Mouse (Mus musculus) fibroblast of lung, adult 2 months (primary cell): ENCODE measurements around the gene Rpl26.
A peak's percentile ranks its signal among the peaks of the same experiment; 100 is the strongest.

ENCODE experiments used
- DNase-seq: peaks from one replicate; pipeline ENCODE4 v3.0.0-alpha.2; 2011; ENCODE audit warnings: low read depth

Rpl26 gene

DNA sequence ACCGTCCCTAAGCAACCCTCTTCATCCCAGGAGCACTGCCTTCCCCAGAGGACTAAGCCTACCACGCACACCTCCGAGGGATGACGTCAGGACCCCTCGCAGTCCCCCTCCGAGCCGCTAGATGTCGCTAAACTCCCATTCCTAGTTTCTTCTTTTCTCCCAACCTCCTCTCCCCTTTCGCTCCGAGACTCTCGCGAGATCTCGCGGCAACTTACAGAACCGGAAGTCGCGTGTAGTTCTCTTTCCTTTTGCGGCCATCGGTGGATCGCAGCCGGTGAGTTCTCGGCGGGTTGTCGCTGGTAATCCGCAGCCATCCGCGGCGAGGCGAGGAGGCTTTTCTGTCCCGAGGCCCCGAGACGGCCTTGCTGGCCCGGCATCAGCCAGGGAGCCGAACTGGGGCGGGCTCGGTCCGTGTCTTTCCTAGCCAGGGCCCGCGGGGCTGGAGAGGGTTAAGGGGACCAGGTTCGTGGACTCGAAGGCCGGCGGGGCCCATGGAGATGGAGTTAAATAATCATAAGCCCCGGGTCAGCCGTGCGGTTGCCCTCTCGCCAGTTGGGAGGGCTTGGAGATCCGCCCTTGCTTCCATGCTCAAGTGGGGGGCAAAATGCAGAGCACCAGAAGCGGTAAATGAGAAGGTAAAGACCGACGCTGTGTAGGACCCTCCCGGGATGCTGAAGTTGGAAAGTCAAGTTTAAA lies at the start of gene Rpl26:
Gene Rpl26 (plus strand): TSS at position 233 of the 696 bp plus-strand sequence.
- peak; percentile 95 for DNase-seq

DNA sequence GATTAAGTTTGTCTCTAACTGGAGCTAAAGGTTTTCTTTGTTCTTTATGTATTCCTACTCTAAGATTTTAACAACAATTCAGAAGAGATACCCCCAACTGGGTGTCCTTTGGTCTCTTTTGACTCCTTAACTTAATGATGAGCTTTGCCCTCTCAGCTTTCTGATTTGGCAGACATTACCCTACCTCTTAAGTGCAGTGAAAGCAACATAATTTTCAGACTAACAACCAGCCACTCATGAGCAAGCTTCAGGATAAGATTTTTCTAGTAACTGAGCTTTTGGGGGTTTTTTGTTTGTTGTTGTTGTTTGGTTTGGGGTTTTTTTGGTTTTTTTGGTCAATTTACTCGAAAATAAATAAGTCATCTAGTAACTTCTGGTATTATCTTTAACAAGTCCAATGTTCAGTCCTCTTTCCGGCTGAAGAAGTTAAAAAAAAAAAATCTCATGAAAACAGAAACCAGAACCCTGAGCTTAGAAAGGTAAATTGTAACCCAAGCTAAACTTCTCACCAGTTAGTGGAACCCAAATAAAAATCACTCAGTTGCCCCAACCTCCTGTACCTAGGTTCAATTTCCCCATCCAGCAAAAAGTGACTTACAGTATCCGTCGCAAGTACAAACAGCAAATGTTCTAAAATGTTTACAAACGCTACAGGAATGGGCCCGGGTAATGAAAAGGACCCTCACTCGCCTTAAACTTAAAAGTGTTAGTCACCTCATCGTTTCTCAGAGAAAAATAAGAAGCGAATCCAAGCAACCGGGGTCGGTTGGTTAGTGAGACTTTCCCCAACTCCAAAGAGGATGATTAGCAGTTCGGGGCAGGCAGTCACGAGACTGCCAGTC lies 49.5 kb upstream of the Rpl26 start:
- DNase-seq: no peak

DNA sequence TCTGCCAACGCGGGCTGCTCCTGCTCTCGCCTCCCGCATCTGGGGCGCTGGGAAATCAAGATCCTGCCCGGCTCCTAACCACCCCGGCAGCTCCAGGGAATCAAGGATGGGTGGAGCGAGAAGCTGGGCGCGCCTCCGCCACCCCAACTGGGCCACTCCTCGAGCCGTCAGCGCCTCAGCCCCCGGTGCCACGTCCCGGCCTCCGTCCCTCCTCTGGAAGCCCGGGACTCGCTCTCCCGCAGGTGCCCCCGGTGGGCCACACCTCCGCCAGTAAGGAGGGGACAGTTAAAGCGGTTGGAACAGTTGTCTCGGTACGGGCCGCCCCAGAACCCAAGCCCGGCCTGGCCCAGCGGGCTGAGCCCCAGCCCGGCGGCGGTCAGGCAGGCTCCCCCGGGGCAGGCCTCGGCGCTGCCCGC lies 48.9 kb upstream of the Rpl26 start:
- no peak for DNase-seq

DNA sequence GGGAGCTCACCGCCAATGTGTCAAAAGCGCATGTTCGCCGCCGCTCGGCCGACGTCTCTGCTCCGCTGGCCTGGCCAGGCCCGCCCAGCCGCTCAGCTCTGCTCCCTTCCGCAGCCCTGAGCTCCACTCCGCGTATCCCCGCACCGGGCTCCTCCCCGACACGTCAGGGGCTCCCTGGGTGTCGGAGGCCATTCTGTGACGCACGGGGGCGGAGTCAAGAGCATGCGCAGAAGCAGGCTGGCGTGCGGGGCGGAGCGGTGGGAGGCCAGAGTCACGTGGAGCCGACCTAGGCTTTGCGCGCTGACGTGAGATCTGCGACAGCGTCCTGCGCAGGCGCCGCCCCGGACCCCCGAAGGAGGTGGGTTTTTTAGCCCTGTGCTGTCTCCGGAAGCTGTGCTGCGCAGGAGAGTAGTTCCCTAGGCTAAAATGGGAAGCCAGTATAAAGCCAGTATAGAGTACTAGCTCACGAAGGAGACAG lies 48.4 kb upstream of the Rpl26 start:
- peak; percentile 98 for DNase-seq

DNA sequence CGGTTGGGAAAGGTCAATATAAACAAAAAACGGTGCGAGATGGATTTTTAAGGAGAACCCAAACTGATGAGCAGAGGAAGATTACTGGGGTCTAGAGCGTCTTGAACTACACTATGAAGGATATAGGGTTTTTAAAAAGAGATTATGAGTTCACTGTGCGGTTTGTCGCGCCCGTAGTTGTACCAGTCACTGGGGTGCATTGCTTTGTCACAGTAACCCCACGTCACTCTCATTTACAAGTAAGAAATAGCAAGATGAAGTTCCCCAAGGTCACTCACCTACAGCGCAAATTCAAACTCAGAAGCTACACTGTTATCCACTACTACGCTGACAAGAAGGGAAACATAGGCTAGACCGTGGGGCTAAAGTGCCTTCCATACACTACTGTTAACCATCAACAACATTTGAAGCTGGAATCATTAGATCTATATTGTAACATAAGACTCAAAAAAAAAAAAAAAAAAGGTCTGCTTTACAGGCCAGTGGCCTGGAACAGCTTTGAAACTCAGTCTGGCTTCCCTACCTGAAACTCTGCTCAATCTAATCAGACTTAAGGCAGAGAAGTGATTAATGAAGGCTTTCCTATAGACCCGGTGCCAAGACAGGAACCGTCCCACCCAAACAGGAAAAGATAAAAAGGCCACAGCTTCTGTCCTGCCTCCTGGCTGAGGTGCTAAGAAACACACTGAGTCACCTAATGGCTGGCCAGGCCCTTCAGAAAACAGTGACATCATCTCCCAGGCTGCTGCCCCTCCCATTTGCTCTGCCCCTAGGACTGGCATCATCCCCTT lies 47.6 kb upstream of the Rpl26 start:
- peak; percentile 66 for DNase-seq

DNA sequence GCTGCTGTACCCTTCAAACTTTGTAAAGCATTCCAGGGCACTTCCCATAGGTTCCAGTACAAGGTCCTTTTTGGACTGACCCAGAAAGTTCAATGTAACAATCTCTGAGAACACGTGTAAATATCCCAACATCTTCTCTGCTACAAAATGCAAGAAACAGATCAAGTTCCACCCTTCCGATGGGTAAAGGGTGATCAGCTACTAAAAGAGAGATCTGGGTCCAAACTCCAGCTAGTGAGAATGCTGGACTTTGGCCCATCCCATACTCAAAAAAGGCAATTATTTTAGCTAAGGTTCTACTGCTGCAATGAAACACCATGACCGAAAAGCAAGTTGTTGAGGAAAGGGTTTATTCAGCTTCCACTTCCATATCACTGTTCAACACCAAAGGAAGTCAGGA lies 46.8 kb upstream of the Rpl26 start:
- DNase-seq: no peak

DNA sequence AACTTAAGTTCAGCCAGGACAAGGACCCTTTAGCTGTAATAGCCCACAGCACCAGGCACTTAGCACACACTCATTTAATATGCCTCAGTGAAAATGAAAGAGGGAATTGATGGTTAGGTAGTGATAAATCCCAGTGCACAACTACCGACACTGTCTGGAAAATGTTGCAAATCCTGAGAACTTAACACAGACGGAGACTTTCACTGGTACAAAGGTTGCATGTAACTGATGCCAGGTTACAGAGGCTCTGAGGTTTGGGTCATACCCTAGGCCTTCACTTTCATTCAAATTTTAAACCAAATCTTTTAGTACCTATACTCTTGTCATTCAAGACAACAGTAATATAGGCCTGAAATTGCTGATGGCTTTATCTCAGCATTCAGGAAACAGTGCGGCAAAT lies 44.1 kb upstream of the Rpl26 start:
- no peak for DNase-seq

DNA sequence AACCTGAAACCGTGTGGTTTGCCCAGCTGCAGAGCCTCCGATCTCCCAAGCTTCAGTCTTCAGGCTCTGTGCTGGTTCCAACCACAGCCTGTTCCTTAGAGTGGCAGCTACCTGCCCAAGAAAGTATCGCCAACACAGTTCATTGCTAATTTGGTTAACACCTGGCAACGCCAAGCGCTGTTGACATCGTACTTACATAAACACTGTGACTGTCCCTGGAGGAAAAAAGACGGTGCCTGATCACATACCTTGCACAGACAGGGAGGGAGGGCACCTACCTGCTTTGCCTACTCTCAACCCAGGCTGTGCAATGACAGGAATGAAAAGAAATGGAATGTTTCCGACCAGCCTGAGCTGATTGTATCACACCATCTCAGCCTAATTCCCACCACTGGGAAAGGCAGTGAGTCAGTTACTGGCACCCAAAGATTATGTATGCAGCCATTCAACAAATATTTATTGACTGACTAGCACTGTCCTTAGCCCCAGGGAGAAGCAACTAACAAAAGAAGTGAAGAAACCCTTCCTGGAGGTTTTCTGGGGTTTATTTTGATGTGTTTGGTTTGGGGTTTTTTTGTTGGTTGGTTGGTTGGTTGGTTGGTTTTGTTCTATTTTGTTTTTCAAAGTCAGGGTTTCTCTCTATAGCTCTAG lies 41.3 kb upstream of the Rpl26 start:
- no peak for DNase-seq

DNA sequence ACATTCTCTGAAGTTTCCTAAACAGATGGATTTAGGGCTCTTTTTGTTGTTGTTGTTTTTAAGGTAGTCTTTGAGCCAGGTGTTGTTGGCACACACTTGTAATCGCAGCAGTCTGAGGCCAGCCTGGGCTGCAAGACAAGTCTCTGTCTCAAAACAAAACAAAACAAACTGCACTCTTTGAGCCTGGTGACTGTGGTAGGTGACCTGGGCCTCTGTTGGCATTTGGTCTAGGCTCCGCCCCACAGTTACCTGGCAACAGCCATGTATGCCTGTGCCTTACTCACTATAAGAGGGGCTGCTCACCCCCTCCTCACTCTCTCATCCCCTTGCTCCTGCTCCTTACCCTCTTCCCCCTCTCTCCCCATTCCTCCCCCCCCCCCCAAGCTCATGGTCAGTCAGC lies 39.1 kb upstream of the Rpl26 start:
- no peak for DNase-seq

DNA sequence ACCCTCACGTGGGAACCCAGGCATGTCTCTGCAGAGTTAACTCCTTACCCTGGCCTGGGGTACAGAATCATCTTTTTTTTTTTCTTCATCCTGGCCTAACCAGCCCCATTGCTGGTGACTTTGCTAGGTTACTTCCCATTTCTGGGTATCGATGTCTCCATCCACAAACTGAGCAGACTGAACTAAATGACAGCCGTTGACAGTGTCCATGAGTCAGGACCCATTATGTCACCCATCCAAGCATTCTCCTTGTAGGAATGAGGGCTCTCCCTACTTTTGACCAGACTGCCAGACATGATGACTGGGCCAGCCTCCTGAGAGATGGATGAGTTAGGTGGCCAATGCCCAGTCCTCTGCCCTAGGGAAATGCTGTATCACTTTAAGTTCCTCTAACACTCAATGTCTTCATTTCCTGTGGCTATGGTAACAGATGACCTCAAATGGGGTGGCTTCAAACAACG lies 37.7 kb upstream of the Rpl26 start:
- DNase-seq: no peak

DNA sequence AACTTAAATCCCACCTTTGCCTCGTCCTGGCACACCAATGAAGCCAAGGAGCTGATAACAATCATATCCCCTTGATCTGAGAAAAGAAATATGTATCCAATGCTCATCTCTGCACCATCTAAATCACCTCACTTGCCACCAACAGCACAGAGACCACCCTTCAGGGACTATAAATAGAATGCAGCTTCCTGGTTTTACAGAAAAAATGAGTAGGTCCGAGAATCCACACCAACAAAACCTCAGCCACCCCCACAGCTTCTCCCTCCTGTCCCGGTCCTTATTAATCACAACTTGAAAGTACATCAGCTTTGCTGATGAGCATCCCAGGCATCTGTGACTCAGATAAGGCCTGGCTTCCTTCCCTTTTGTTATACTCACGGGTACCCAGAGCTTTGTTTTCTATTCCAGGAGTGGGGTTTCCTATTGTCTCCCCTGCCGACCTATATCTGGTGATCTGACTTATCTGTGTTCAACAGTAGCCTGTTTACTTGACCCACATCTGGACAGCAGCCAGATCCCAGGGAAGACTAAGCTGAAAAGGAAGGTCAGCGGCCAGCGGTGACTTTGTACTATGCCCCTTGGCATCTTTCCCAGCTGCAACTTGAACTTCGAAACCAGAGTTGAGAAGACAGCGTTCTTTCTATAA lies 36.7 kb upstream of the Rpl26 start:
- no peak for DNase-seq

DNA sequence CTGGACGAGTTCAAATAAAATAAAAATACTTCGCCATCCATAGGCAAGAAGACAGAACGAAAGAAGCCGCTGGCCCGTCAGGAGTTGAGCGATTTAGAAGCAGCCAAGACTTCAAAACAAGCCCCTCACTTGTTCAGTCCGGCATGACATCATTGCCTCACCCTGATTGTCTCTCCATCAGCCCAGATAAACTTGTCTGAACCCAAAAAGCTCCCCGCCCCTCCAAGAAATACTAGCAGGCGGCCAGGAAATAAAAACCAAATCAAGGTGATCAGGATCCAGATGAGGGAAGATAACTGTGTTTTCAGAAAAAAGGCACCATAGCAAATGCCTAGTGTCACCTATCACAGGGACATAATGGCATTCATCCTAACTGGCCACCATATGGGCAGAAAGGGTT lies 30.1 kb upstream of the Rpl26 start:
- no peak for DNase-seq

DNA sequence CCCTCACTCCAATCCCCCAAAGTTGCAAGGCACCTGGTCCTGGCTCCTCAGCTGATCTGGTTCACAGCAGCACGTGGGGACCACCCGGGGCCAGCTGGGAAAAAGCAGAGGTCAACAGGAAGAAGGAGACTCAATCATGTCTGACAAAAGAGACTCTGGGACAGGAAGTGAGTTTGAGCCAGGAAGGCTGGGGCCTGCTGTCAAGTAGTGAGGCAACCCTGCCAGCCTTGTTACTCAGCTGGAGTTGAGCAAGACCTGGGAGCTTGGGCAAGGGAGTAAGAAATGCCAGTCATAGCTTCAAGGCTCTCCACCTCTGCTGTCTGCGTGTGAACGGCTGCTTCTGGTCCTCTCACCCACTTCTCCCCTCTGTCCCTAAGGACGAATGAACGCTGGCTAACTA lies 29.6 kb upstream of the Rpl26 start, which contains the start of gene Ndel1:
Gene Ndel1 (minus strand): TSS at position 111 of the 400 bp plus-strand sequence.
- peak; percentile 92 for DNase-seq

DNA sequence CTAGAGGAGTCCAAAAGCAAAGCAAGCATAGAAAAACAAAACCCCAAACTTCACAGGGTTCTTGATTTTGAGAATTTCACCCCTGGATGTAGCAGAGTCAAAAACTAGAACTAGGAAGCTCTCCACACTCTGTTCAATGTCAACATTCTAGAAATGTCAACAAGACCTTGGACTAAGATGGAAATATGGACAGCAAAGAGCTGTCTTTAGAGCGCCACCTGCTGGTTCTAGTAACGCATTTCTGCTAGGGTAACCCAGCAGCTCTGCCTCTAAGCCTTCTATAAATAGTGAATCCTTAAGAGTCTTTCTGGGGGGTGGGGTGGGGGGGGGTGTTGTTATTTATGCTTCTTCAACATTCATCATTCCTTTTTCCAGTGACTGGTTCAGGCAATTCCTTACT lies 26.5 kb upstream of the Rpl26 start:
- DNase-seq: no peak

DNA sequence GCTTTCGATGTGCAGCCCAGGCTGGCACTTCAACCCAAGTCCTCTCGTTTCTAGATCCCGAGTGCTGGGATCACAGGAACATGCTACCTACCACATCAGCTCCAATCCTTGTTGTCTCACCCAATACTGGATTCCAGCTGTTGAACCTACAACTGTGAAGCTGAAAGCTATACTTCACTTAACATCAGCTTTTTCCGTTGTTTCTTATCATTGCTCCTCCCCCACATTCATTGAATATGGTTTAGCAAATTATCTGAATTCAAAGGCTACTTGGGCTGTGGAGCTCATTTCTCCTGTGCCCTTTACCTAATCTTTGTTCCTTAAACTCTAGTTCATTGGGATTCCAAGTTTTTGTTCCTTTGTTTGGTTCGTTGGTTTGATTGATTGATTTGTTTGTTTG lies 22.6 kb upstream of the Rpl26 start:
- no peak for DNase-seq

DNA sequence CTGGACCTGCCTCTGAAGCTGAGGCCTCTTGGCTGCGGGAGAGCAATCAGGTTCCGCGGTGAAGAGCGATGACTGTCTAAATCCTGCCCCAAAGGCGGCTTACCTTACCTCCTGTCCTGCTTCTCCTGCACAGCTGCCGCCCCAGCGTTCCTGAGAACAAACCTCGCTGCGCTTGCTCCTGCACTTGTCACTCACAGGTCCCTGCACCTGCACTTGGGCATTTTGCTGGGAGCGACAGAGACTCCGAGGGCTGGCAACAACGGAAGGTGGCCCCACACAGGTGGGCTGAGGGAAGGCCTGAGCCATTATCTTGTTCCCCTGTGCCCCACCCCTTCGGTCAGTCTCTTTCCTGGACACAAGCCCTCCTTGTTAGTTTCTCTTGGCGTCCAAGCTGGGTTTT lies 19.3 kb upstream of the Rpl26 start:
- no peak for DNase-seq

DNA sequence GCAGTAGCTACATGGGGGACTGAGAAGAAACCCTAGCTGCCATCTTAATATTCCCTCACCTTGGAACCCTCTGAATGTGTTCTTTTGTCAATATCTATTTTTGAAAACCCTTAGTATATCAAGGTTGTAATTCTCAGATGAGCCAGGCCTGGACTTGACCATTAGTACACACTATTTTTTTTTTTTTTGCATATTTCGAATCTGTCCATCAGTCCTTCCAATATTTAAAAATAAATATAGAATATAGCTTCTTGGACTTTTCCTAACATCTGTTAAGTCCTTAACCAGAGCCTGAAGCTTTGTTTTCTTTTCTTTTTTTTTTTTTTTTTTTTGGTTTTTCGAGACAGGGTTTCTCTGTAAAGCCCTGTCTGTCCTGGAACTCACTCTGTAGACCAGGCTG lies 17.5 kb upstream of the Rpl26 start:
- DNase-seq: no peak

DNA sequence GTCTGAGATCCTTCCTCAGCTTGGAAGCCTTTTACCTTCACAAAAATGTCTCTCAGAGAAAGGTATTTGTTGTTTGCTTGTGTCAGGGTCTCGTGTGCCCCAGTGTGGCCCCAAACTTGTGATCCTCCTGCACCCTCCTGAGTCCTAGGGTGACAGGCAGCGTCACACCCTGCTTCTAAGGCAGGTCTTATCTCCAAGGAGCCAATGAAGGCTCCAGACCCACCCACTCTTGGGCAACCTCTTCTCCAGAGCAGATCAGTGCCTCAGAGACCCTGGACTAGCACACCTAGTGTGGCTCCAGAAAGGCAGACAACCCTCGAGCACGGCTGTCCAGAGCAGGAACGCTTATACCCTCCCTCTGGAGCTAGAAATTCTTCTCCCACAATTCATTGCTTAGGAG lies 17.0 kb upstream of the Rpl26 start:
- no peak for DNase-seq

DNA sequence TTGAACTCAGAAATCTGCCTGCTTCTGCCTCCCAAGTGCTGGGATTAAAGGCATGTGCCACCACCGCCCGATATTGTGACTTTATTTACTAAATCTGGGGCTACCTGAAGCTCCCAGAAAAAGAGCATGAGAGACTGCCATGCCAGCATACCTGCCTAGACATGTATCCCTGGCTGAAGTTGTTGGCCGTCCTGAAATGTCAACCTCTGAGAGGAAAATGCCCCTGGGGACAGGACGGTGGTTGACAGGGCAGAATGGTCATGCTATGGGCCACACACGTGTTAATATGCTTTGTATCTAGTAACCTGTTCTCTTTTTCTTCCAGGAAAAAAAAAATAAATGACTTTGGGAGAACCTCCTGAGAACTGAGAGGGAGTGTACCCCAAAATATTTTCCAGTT lies 15.3 kb upstream of the Rpl26 start:
- no peak for DNase-seq

DNA sequence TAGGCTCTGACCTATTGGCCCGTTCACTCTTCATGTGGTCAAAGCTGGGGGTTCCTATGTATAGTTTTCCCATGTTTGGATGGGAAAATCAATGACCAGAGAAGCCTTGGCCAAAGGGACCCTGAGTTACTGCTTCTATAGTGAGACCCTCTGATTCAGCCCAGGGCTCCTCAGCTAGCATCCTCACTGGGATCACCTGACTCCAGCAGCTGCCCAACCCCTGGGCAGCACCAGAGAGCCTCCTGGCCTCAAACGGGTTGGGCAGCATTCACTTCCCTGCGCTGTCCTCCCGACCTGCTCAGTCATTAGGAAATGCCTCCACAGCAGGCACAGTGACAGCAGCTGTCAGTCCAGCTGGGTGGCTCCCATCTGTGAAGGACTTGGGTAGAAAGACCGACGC lies 13.1 kb upstream of the Rpl26 start, which contains the start of gene Rnf222:
Gene Rnf222 (plus strand): TSS at position 301 of the 400 bp plus-strand sequence.
- DNase-seq: no peak

DNA sequence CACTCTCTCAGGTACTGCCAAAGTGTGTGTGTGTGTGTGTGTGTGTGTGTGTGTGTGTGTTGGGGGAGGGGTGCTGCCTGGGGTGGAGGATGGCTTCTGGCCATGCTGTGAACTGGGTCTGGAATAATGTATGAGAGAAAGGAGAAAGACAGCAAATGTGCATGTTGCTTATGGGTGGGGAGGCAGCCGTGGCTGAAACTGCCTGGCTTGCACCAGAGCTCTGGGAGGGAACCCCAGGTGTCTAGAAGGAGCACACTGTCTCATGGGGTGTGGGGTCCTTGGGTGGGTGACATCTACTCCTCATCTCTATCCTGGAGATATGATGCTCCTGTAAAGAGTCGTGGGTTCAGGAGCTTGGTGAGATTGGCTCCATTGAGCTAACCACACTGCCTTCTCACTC lies 12.7 kb upstream of the Rpl26 start:
- DNase-seq: no peak
